Mouse (Mus musculus): ENCODE results near the gene Abca4.

- TF ChIP-seq POLR2A (IDR thresholded peaks at IDR 0.05; ENCODE audit: control insufficient read depth, low read depth, low read length) (no peak), CTCF (IDR thresholded peaks at IDR 0.05; ENCODE audit: control insufficient read depth, insufficient read depth, insufficient replicate concordance, low read depth, low read length) (no peak)
Measured at GRCm38 (mm10) chr3:122046187-122046620, 2.0 kb downstream of the Abca4 start.
